Mouse (Mus musculus) CH12.LX (cell line): ENCODE data around the gene Gm17693. TPM values are rescaled to one million over a fixed set of nuclear protein-coding genes. Genes with fewer than 3 reads are reported as not detected.
"Not testable (repeated sequence)": the region's sequence is repeated elsewhere in the genome, so short reads cannot be mapped to it uniquely, and the experiment has no call there.

Experiments
- DNase-seq: peaks from one replicate; pipeline ENCODE4 v3.0.0-alpha.2; 2013; ENCODE audit errors: extremely low read depth
- H3K27ac ChIP-seq: 2 replicates; pipeline ENCODE4 v1.5.1; 2012; ENCODE audit warnings: low read depth, mild to moderate bottlenecking, control low read depth, moderate library complexity; ENCODE audit not compliant: insufficient read depth
- H3K27me3 ChIP-seq: replicated peaks from 2 replicates; pipeline ENCODE3; 2012; ENCODE audit warnings: inconsistent platforms
- H3K36me3 ChIP-seq, 2 experiments: replicated peaks in 1 of 2; 2 replicates each; pipeline versions ENCODE3 to v1.6.1; 2012; ENCODE audit warnings: inconsistent platforms in 1 of 2, low read length in 1 of 2, mild to moderate bottlenecking in 1 of 2, mixed read lengths in 1 of 2, moderate library complexity in 1 of 2; ENCODE audit not compliant: control insufficient read depth in 1 of 2, insufficient read depth in 1 of 2
- H3K4me1 ChIP-seq, 2 experiments: 2 replicates each; pipeline ENCODE4 v1.6.1; 2012; ENCODE audit warnings: inconsistent platforms in 1 of 2, moderate library complexity in 1 of 2; ENCODE audit not compliant: insufficient read depth in 2 of 2, control insufficient read depth in 1 of 2
- H3K4me2 ChIP-seq: 2 replicates; pipeline ENCODE4 v1.6.1; 2012; ENCODE audit warnings: low read depth, mild to moderate bottlenecking, control low read depth; ENCODE audit not compliant: poor library complexity, insufficient read depth, severe bottlenecking
- H3K4me3 ChIP-seq, 3 experiments: fragments of 150-350 bp in 1 of 3; sonication (generic) in 1 of 3; replicated peaks in 1 of 3; 2 replicates each; pipeline versions ENCODE3 to v1.5.1; 2011 to 2012; ENCODE audit warnings: low read depth in 2 of 3, low read length in 2 of 3, mild to moderate bottlenecking in 2 of 3, moderate library complexity in 2 of 3, control low read depth in 1 of 3, improper control_type of control experiment in 1 of 3, inconsistent platforms in 1 of 3, mixed read lengths in 1 of 3; ENCODE audit not compliant: poor library complexity in 1 of 3
- H3K79me2 ChIP-seq: replicated peaks from 2 replicates; pipeline ENCODE4 v1.6.1; 2012; ENCODE audit warnings: mild to moderate bottlenecking, moderate library complexity; ENCODE audit not compliant: control insufficient read depth, poor library complexity, insufficient read depth, severe bottlenecking; ENCODE audit errors: extremely low read depth
- H3K9ac ChIP-seq: 2 replicates; pipeline ENCODE4 v1.6.1; 2012; ENCODE audit warnings: low read depth, mild to moderate bottlenecking, control low read depth, moderate library complexity; ENCODE audit not compliant: insufficient read depth
- H3K9me3 ChIP-seq: replicated peaks from 2 replicates; pipeline ENCODE3; 2012; ENCODE audit warnings: low read length, inconsistent platforms, mixed read lengths
- dilution Hi-C: fragments of 300-500 bp; cut with MboI; formaldehyde crosslinking; loops from 2 replicates; pipeline ENCODE4 v1.14.3; 2020; ENCODE audit warnings: low sequenced_read_pairs; ENCODE audit not compliant: extremely low pct_unique_long_range_greater_than_20kb, extremely low pct_ligation_motif_present
- in situ Hi-C: fragments of 300-500 bp; cut with MboI; formaldehyde crosslinking; loops from 3 replicates; pipeline ENCODE4 v1.14.3; 2019; ENCODE audit warnings: low sequenced_read_pairs, low pct_ligation_motif_present, low pct_unique_long_range_greater_than_20kb, mixed read lengths
- polyA plus RNA-seq: library from polyadenylated mRNA; unstranded; fragments of >175 nt; gene quantifications from 2 replicates; pipeline ENCODE4 v1.2.1, GENCODE M21; 2012; ENCODE audit warnings: low read depth; ENCODE audit not compliant: insufficient read length
- total RNA-seq, 2 experiments: library from RNA; depleted of rRNA; stranded (reverse); fragments of 300-350 nt in 1 of 2; fragments of >200 nt in 1 of 2; gene quantifications; 2 replicates each; pipeline ENCODE4 v1.2.3; 2012 to 2014

Gene Gm17693
- total RNA-seq (2012; rRNA removed): not detected in 2 replicates
- not detected in 2 replicates for total RNA-seq (2014; rRNA removed)
- not detected in 2 replicates for polyA plus RNA-seq

GRCm38 (mm10) chrX:125705144-125705543 lies at the start of gene Gm17693:
Gene Gm17693, plus strand, starts transcription at chrX:125705444.
- H3K36me3 ChIP-seq, H3K79me2 ChIP-seq, H3K27me3 ChIP-seq, DNase-seq, H3K4me1 ChIP-seq, H3K4me2 ChIP-seq, H3K9ac ChIP-seq, H3K27ac ChIP-seq, H3K4me3 ChIP-seq, H3K9me3 ChIP-seq, in situ Hi-C loops, dilution Hi-C loops: not testable (repeated sequence)
